Mouse (Mus musculus) R1 (cell line): ENCODE data around the gene Slc16a6.
A peak's percentile ranks its signal among the peaks of the same experiment; 100 is the strongest.

ENCODE experiments used
- DNase-seq: peaks from one replicate; pipeline ENCODE4 v3.0.0-alpha.2; 2018; ENCODE audit warnings: low read depth, low spot score

Gene Slc16a6

GRCm38 (mm10) chr11:109445438-109446035 is 27.9 kb downstream of the Slc16a6 start:
- DNase-seq = peak; percentile 57

GRCm38 (mm10) chr11:109444600-109444999 is 28.8 kb downstream of the Slc16a6 start:
- peak; percentile 73 for DNase-seq

DNA sequence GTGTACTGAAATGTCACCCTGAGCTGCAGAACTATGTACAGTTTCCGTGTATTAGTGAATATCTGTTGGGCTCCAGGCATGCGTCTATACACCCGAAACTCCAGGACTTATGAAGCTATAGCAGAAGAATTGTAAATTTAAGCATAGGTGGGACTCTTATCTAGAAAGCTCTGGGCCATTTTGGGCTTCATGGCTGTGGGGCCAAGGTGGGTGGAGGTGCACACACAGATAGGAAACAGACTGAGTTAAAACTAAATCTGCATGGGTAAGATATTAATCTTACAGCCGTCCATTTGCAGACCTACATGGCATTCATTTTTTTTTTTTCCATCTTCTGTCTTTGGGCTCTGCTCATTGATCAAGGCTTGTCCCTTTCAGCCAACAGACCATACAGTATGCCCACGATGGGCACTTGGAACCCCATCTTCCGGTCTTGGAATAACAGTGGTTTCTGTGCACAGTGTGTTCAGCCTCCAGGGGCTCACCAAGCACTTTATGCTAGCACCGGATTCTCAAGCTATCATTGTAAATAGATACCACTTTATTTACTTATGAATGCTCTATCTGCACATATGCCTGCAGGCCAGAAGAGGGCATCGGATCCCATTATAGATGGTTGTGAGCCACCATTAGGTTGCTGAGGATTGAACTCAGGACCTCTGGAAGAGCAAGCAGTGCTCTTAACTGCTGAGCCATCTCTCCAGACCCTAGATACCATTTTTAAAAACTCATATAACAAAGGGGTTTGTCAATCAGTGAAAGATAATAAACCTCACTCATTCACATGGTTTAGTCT is 29.7 kb downstream of the Slc16a6 start:
- DNase-seq = no peak

GRCm38 (mm10) chr11:109442166-109442730 is 31.1 kb downstream of the Slc16a6 start:
- DNase-seq = no peak

- DNase-seq = peak; percentile 74
These were observed 32.3 kb downstream of the Slc16a6 start for GRCm38 (mm10) chr11:109441119-109441518.

- DNase-seq = no peak
These were observed 32.8 kb downstream of the Slc16a6 start for GRCm38 (mm10) chr11:109440641-109441040.

- DNase-seq = peak; percentile 45
These were observed 33.5 kb downstream of the Slc16a6 start for GRCm38 (mm10) chr11:109439829-109440340.

DNA sequence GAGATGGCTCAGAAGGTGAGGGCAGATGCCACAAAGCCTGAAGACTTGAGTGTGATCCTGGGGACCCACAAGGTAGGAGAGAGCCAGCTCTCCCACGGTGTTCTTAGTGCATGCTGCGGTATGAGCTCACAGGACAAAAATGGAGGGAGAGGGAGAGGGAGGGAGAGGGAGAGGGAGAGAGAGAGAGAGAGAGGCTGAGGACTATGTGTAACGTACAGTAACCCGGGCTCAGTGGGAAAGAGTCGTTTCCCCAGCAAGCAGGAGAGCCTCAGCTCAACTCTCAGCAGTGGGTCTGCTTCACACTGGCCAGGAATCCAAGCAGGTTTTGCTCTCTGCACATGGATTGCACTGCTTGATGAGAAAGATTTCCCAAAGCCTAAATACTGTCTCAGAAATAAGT is 34.2 kb downstream of the Slc16a6 start:
- no peak for DNase-seq

GRCm38 (mm10) chr11:109436889-109437288 is 36.5 kb downstream of the Slc16a6 start:
- no peak for DNase-seq

GRCm38 (mm10) chr11:109434233-109434798 is 39.1 kb downstream of the Slc16a6 start:
- DNase-seq = no peak

- no peak for DNase-seq
These were observed 46.0 kb downstream of the Slc16a6 start for GRCm38 (mm10) chr11:109427353-109427752.

GRCm38 (mm10) chr11:109426272-109426586 is 47.2 kb downstream of the Slc16a6 start:
- DNase-seq = no peak

DNA sequence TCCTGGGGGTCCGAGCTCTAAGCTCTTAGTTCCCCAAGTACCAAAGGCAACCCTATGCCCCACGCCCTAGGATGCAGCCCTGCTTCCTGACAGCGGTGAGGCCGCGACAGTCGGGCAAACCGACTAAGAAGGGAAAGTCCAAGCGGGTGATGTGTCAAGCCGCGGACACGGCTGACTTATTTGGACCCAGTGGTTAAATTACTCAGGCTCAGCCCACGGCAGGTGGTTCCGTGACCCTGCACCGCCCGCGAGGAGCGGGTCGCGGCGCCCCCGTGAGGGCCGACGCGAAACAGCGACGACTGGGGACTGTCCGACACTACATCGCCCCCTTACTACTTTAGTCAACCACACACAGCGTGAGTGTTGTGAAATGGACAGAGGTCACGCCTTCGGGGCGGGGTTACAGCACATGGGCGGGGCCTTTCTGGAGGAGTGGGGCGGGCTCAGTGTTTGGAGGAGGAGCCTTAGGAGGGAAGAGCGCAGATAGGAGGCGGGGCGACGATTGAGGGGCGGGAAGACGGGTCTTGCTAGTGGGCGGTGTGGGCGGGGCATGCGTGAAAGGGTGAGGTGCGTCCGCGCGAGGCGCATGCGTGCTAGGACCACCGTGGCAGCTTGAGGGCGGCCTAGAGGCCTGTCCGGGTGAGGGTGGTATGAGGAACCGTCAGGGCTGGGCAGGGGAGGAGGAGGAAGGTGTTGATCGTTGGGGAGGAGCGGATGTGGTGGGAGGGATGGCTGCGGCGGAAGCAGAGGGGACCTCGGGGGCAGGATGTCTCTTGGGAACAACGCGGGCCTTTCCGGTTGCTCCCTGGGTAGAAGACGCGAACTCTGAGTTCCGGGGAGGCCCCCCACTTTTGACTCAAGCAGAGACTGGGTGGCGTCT is 47.8 kb downstream of the Slc16a6 start, which contains the start of gene Amz2:
Gene Amz2 (plus strand): TSS at position 555 of the 880 bp plus-strand sequence.
- peak; percentile 98 for DNase-seq

DNA sequence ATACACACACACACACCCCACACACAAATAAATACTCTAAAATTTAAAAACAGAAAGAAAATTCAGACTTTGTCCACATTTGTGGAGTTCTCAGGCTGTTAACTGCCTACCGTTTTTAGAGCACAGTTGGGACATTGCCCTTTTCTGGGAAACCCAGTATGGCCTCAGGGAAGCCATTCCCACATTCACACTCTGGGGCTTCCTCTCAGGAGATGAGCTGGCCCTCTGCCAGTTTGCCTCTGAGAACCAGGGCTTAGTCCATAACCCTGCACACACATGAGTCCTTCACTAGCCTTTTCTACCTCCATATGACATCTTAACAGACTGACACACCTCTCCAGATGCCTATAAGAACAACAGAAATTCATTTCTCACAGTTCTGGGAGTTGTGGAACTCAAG is 50.1 kb downstream of the Slc16a6 start:
- DNase-seq = no peak

- DNase-seq = peak; percentile 32
These were observed 51.1 kb downstream of the Slc16a6 start for GRCm38 (mm10) chr11:109422263-109422662.

DNA sequence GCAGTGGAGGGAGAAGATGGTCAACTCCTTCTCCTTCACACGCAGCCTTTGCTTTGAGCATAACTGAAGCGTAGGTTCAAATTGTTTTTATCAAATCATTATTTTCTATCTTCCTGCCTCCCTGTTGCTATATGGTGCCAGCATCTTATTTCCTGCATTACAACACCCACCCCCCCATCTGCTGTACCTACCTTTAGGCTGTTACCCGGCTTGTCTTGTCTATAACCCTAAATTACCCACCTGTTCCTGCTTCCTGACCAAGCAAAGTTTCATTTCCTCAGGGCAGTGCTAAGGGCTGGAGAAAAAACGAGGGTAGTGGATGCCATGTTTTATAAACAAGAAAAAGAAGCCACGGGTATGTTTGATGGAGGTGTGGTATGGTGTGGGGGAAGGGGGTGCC is 52.2 kb downstream of the Slc16a6 start:
- no peak for DNase-seq

- no peak for DNase-seq
These were observed 52.8 kb downstream of the Slc16a6 start for GRCm38 (mm10) chr11:109420567-109420962.

DNA sequence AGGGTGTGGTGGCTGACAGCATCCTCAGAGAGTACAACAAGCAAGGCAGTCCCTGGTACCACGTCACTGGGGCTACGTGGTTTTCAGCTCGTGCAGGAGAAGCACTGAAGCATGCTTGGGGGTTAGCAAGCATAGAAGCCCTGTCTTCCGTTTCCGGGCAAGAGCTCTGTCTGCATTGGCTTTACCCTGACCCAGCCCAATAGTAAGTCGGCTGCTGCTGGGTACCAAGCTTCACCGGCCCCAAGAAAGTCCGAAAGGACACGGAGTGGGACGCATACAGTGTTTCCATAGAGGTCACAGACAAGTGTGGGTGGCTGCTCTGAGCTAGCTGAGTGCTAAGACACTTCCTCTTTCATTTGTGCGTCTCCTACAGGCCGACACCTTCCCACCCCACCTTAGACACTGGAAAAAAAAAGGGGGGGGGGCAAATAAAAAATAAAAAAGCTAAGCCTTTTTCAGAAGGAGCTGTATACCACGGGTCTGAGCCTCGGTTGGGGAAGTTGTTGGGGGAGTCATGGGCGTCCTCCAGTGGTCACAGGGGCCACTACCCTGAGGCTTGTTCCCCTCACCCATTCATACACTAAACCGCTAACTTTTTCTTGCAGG is 53.3 kb downstream of the Slc16a6 start:
- DNase-seq = peak; percentile 27

DNA sequence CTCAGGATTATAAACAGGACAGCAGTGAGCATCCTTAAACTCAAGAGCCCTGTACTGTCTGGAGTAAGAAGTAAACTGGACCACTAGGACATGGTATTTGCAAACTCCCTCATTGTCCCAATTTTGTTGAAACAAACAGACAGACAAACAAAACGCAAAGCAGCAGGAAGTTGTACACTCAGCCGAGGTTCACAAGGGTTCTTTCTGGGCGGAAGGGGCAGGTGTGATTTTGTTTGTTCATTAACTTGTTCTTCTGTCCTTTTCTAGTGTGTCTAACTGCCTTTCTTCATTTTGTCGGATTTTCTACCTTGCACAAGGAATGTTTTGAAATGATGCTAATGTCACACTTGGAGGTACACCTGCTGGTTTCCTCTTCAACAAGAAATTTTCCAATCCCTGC is 53.9 kb downstream of the Slc16a6 start:
- no peak for DNase-seq

GRCm38 (mm10) chr11:109417472-109418040 is 55.8 kb downstream of the Slc16a6 start:
- DNase-seq = no peak
